Mouse (Mus musculus) hindbrain, postnatal 0 days (tissue): ENCODE measurements around the gene Lmo1. TPM values are rescaled to one million over a fixed set of nuclear protein-coding genes. Genes with fewer than 3 reads are reported as not detected.
A peak's percentile ranks its signal among the peaks of the same experiment; 100 is the strongest.

Source experiments
- ATAC-seq: fragments of 200-750 bp; cut with Nextera tagmentation; 2 replicates; pipeline ENCODE4 v1.8.0; 2017; ENCODE audit warnings: mild to moderate bottlenecking, moderate TSS enrichment, moderate library complexity
- DNase-seq: peaks from one replicate; pipeline ENCODE4 v3.0.0-alpha.2; 2015; ENCODE audit warnings: low spot score
- H3K27ac ChIP-seq: fragments of 300-500 bp; sonication (generic); 2 replicates; pipeline ENCODE4 v1.5.1; 2014; ENCODE audit warnings: mild to moderate bottlenecking
- H3K27me3 ChIP-seq: fragments of 300-500 bp; sonication (generic); 2 replicates; pipeline ENCODE4 v1.6.1; 2014; ENCODE audit warnings: low read length, mixed read lengths; ENCODE audit not compliant: insufficient read depth
- H3K36me3 ChIP-seq: fragments of 300-500 bp; sonication (generic); 2 replicates; pipeline ENCODE4 v1.6.1; 2014; ENCODE audit warnings: low read length, mixed read lengths; ENCODE audit not compliant: insufficient read depth
- H3K4me1 ChIP-seq: fragments of 300-500 bp; sonication (generic); 2 replicates; pipeline ENCODE4 v1.6.1; 2014; ENCODE audit warnings: antibody characterized with exemption, low read length, mixed read lengths; ENCODE audit not compliant: insufficient read depth
- H3K4me2 ChIP-seq: fragments of 300-500 bp; sonication (generic); 2 replicates; pipeline ENCODE4 v1.6.1; 2014; ENCODE audit warnings: low read depth, mild to moderate bottlenecking, low read length, moderate library complexity, mixed read lengths
- H3K4me3 ChIP-seq: fragments of 300-500 bp; sonication (generic); 2 replicates; pipeline ENCODE4 v1.5.1; 2014; ENCODE audit warnings: low read length
- H3K9ac ChIP-seq: fragments of 300-500 bp; sonication (generic); replicated peaks from 2 replicates; pipeline ENCODE4 v1.6.1; 2014; ENCODE audit warnings: mild to moderate bottlenecking, low read length, moderate library complexity, mixed read lengths
- H3K9me3 ChIP-seq: fragments of 300-500 bp; sonication (generic); 2 replicates; pipeline ENCODE4 v1.6.1; 2016; ENCODE audit warnings: low read length, mixed read lengths
- CTCF ChIP-seq: IDR thresholded peaks from 2 replicates; pipeline ENCODE4 v1.5.1; 2016; ENCODE audit warnings: antibody characterized with exemption, control low read depth, low read depth
- WGBS: fragments of 180-500 bp; shearing (Covaris S2); extraction: QIAGEN DNeasy Blood & Tissue Kit; methylation state at CpG from one replicate; pipeline ENCODE4 v1.1.7; 2014; 5-methylcytosine and 5-hydroxymethylcytosine counted together
- polyA plus RNA-seq: library from polyadenylated mRNA; unstranded; fragments of >200 nt; fragmentation: Nextera tagmentation; extraction: Ambion mirVana; gene quantifications from 2 replicates; pipeline ENCODE4 v1.2.1, GENCODE M21; 2015
- total RNA-seq: library from RNA; depleted of rRNA; stranded (reverse); fragments of >200 nt; gene quantifications from 2 replicates; pipeline ENCODE4 v1.2.3, GENCODE M21; 2014

Gene Lmo1
- total and polyA plus RNA-seq, 2 experiments from 2014 or later: 48.4 to 53.0 TPM

DNA sequence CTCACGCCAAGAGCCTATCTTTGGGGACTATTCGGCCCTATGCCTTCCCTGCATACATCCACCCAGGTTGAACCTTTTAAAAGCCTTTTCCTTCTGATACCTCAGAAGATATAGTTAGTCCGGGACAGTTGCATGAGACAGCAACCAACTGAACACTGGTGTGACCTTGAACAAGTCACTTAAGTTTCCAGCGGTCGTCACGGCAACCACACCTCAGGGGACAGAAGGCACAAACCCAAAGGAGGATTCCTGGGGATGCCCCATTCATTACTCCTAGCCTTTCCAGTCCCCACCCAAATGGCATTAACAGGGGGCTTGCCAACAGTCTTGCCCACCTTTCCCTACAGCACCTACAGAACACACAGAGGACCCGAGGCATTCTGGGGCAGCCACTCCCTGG lies 6.3 kb downstream of the Lmo1 start:
- peak overlapping the region; percentile 59 for H3K4me3 ChIP-seq
- H3K27me3 ChIP-seq: no peaks in the 10 kb centered on the region; the same call in none of the 2 replicates
- WGBS: 83% methylated on average over 7 of the region's 7 CpGs
- H3K4me1 ChIP-seq: 0 out of 2 replicates have a peak, but pooled peaks cover 5% of the 10 kb centered on the region
- no peak for TF ChIP-seq CTCF
- H3K9me3 ChIP-seq: no peaks in the 10 kb centered on the region
- H3K9ac ChIP-seq: 0 out of 2 replicates have a peak overlapping the region, but pooled peaks have one; percentile 73
- peak overlapping the region; percentile 98 for H3K4me2 ChIP-seq
- no peak overlapping the region for H3K27ac ChIP-seq
- no peaks in the 10 kb centered on the region for H3K36me3 ChIP-seq
- ATAC-seq (no peak), DNase-seq (no peak)

DNA sequence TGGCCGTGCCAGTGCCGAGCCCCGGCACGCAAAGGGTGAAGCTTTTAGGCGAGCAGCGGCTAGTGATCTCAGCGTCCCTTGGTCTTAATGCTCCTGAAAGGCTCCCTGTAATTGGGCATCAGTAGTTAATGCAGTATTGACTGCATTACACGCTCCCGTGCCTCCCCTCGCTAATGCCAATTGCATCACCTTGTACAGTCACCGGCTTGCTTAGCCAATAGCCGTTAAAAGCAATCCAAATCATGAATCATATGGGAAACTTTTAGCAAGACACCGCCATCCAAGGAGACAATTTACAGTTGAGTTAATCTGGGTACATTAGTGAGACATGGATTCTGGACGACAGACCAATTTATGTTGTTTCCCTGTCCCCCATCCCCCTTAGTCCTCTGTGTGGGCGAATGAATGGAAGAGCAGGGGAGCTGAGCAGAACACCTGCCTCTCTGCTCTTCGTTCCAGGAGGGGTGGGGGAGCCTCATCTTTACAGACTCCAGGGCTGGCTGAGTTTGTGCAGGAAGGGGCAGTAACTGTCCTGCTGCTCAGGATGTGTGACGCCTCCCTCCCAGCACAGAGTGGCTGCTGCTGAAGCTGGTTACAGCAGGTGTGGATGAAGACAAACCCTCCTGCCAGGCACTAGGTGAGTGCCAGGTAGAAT lies 8.9 kb downstream of the Lmo1 start:
- H3K36me3 ChIP-seq: no peaks in the 10 kb centered on the region
- peak; percentile 44 for DNase-seq
- H3K9ac ChIP-seq: no peak overlapping the region
- H3K4me3 ChIP-seq: no peak overlapping the region
- 0 out of 2 replicates have a peak, but pooled peaks cover 5% of the 10 kb centered on the region for H3K4me1 ChIP-seq
- 42% methylated on average over 17 of the region's 17 CpGs for WGBS
- TF ChIP-seq CTCF: no peak
- no peaks in the 10 kb centered on the region; the same call in 1 of the 2 replicates for H3K27me3 ChIP-seq
- H3K27ac ChIP-seq: no peak overlapping the region
- peak; percentile 28 for ATAC-seq
- H3K4me2 ChIP-seq: peak overlapping the region; percentile 33
- no peaks in the 10 kb centered on the region for H3K9me3 ChIP-seq

DNA sequence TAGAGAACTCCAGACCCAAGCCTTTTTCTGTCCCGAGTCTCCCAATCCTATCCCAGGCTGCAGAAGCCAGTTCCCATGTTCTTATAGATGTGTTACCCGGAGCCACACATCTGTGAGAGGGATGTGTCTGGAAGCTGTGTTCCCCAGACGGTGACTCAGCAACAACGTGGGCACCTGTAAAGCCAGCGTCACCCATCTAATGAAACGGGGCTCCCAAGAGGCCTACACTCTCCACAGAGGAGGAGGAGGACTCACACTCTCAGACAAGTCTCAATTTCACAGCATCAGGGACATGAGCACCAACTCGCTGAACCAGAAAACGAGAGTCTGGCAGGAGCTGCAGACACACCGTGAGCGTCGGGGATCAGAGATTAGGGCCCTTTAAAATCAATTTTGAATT lies 20.7 kb downstream of the Lmo1 start:
- 47% methylated on average over 11 of the region's 11 CpGs for WGBS

DNA sequence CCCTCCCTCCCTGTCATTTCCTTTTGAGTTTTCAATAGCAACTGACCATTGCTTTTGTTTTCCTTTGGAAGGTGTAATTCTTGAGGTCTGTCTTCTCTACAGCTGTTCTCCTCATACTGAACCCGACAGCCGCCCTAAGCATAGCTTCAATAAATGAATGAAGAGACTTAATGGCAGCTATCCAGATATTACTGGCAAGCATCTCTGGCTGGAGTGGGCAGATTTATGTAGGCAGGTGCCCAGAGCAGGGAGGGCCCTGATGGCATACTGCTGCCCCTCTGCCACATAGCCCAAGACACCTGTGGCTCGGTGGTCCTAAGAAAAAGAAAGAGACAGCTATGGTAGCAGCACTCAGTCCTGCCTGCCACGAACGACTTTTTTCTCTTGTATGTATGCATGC lies 21.5 kb downstream of the Lmo1 start:
- Histone ChIP-seq H3K9ac (no peak overlapping the region), H3K27ac (no peak overlapping the region), H3K4me3 (no peak overlapping the region), H3K4me2 (no peak overlapping the region), H3K9me3 (no peaks in the 10 kb centered on the region), H3K27me3 (no peaks in the 10 kb centered on the region), H3K4me1 (no peaks in the 10 kb centered on the region; the same call in 1 of the 2 replicates), H3K36me3 (no peaks in the 10 kb centered on the region)
- WGBS: 36% methylated on average over 5 of the region's 5 CpGs
- DNase-seq: peak; percentile 46
- no peak for ATAC-seq
- TF ChIP-seq CTCF: no peak

More for the DNA sequence above, 20.7 kb downstream of the Lmo1 start:
- Histone ChIP-seq H3K27me3 (no peaks in the 10 kb centered on the region), H3K4me2 (no peak overlapping the region), H3K4me3 (no peak overlapping the region), H3K36me3 (no peaks in the 10 kb centered on the region), H3K9me3 (no peaks in the 10 kb centered on the region), H3K4me1 (no peaks in the 10 kb centered on the region; the same call in 1 of the 2 replicates), H3K27ac (no peak overlapping the region), H3K9ac (no peak overlapping the region)
- ATAC-seq: no peak
- no peak for TF ChIP-seq CTCF
- no peak for DNase-seq

DNA sequence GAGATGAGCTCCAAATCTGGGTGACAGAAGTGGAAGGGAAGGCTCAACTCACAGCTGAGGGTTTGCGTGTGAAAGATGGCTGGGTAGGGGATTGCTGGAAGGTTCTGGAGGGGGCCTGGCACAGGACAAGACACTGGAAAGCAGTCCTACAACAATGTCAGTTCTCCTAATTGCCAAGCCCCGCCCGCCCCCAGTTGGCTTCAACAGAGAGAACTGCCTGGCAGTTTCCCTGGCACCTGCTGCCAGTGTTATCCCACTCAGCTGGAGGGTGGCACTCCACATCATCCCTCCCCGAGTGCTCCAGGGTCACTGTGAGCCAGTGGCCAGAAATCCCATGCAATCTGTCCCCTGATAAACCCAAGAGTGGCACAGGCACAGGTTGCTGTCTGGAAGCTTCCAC lies 23.9 kb downstream of the Lmo1 start:
- no peak for TF ChIP-seq CTCF
- 58% methylated on average over 4 of the region's 4 CpGs for WGBS
- no peak for ATAC-seq
- DNase-seq: peak; percentile 37
- H3K9ac ChIP-seq: no peak overlapping the region
- H3K27ac ChIP-seq: no peak overlapping the region
- H3K4me3 ChIP-seq: no peak overlapping the region
- no peaks in the 10 kb centered on the region; the same call in 1 of the 2 replicates for H3K4me1 ChIP-seq
- no peaks in the 10 kb centered on the region for H3K27me3 ChIP-seq
- H3K36me3 ChIP-seq: no peaks in the 10 kb centered on the region
- no peaks in the 10 kb centered on the region for H3K9me3 ChIP-seq
- H3K4me2 ChIP-seq: no peak overlapping the region

DNA sequence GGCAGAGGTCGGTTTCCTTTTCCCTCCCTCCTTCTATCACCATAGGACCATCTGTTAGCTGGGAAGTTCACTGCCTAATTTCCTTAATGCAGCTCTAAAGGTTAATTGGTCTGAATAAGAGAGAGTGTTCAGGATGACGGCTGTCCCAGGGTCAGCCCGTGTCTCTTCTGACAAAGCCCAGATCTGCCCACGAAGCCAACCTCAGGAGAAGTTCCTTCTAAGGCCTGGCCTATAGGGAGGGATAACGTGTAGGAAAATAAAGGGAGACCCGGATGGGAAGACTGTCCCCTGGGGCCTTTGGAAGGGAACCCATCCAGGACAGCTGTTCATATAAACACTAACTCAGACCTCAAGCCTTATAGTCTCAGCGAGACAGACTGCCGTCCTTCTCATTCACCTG lies 29.8 kb downstream of the Lmo1 start:
- Histone ChIP-seq H3K27ac (no peak overlapping the region), H3K9me3 (no peaks in the 10 kb centered on the region), H3K9ac (no peak overlapping the region), H3K27me3 (no peaks in the 10 kb centered on the region), H3K36me3 (no peaks in the 10 kb centered on the region), H3K4me1 (peaks cover 18% of the 10 kb centered on the region), H3K4me3 (no peak overlapping the region), H3K4me2 (no peak overlapping the region)
- ATAC-seq (no peak), DNase-seq (no peak)
- 52% methylated on average over 8 of the region's 8 CpGs for WGBS
- no peak for TF ChIP-seq CTCF

DNA sequence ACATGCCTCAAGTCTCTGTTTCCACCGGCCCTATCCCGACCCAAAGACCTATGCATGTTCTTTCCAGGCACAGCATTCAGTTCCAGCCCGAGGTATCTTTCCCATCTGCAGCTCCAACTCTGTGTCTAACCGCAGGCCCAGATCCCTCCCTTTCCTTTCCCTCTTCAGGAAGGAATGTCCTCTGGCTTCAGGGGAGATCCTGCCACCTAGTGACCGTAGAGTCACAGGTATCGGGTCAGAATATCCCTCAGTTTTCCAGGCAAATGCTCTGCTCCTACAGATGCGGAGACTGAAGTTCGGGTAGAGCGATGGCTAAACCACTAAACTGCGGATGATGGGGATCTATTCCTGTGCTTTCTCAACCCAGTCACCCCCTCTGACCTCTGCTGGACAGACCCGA lies 30.3 kb downstream of the Lmo1 start:
- peak; percentile 52 for TF ChIP-seq CTCF
- Histone ChIP-seq H3K4me1 (peaks cover 18% of the 10 kb centered on the region), H3K4me3 (no peak overlapping the region), H3K9me3 (no peaks in the 10 kb centered on the region), H3K27me3 (no peaks in the 10 kb centered on the region), H3K27ac (no peak overlapping the region), H3K36me3 (no peaks in the 10 kb centered on the region), H3K4me2 (no peak overlapping the region), H3K9ac (no peak overlapping the region)
- 63% methylated on average over 11 of the region's 11 CpGs for WGBS
- peak; percentile 39 for DNase-seq
- no peak for ATAC-seq
